Mouse (Mus musculus): ENCODE data around the gene Olfr60. TPM values are rescaled to one million over a fixed set of nuclear protein-coding genes. Genes with fewer than 3 reads are reported as not detected.

Gene Olfr60
- 0.38 and 0.75 TPM in 2 replicates for polyA plus RNA-seq (2012; rRNA removed)

DNA sequence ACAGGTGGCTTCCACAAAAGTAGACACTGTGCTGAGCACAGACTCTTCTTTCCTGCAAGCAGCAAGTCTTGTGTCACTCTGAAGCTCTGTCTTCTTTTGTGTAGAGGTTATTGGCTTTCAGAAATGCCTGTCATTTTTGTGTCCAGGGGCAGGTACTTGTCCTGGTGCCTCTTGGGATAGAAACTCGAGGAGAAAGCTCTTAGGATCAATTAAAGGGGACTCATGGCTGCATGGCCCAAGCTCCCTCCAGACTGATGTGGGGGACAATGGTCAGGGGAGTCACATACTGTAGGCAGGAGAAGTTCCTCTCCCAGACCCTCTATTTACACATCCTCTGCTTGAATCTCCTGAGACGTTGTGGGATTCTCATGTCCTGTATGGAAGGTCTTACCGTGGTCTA is at the start of gene Olfr60:
Olfr60 (minus strand) TSS at position 101 of the 400 bp plus-strand sequence.
- H3K4me1 ChIP-seq (replicated peaks; ENCODE audit: control insufficient read depth, insufficient read depth, low read length), result no peaks in the 10 kb centered on the region
- no peak for DNase-seq
- H3K27me3 ChIP-seq (ENCODE audit: control insufficient read depth, insufficient read depth, low read length), result no peaks in the 10 kb centered on the region
- no peaks in the 10 kb centered on the region for H3K36me3 ChIP-seq (ENCODE audit: control insufficient read depth, insufficient read depth, low read length)
- H3K4me3 ChIP-seq (ENCODE audit: control insufficient read depth, insufficient read depth, low read length), result no peak within 1 kb of the TSS
- H3K27ac ChIP-seq (ENCODE audit: control insufficient read depth, insufficient read depth, low read length), result no peak within 1 kb of the TSS
- WGBS, result 74% methylated on average over 3 of the region's 3 CpGs
- TF ChIP-seq POLR2A (IDR thresholded peaks at IDR 0.05; ENCODE audit: control insufficient read depth, extremely low read depth, insufficient read depth, low read length, poor library complexity) (no peak), CTCF (IDR thresholded peaks at IDR 0.05; ENCODE audit: borderline replicate concordance, control insufficient read depth, extremely low read depth, insufficient read depth, low read length, poor library complexity) (no peak)

DNA sequence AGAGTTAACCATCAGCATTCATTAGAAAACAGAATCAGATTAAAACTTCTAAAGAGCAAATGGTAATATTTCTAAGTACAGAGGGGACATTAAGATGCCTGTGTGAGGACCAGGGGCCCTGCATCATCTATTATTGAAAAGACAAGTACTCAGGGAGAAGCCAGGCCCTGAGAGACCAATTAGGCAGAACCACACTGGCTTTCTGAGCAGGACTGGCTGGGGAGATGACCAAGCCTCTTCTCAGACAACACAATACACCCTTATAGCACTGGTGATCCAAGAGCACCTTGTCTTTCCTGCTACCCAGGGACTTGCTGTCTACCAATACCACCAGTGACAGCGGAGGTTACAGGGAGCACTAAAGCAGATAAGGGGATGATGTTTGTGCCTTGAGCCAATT is 41.3 kb upstream of the Olfr60 start, which contains the start of gene Olfr531:
Olfr531 (minus strand) TSS at position 101 of the 400 bp plus-strand sequence.
- Histone ChIP-seq H3K27me3 (ENCODE audit: control insufficient read depth, insufficient read depth, low read length) (no peaks in the 10 kb centered on the region), H3K36me3 (ENCODE audit: control insufficient read depth, insufficient read depth, low read length) (no peaks in the 10 kb centered on the region), H3K27ac (ENCODE audit: control insufficient read depth, insufficient read depth, low read length) (no peak within 1 kb of the TSS), H3K4me1 (replicated peaks; ENCODE audit: control insufficient read depth, insufficient read depth, low read length) (no peaks in the 10 kb centered on the region), H3K4me3 (ENCODE audit: control insufficient read depth, insufficient read depth, low read length) (no peak within 1 kb of the TSS)
- TF ChIP-seq CTCF (IDR thresholded peaks at IDR 0.05; ENCODE audit: borderline replicate concordance, control insufficient read depth, extremely low read depth, insufficient read depth, low read length, poor library complexity) (no peak), POLR2A (IDR thresholded peaks at IDR 0.05; ENCODE audit: control insufficient read depth, extremely low read depth, insufficient read depth, low read length, poor library complexity) (no peak)
- no peak for DNase-seq
- 97% methylated on average over 1 of the region's 1 CpGs for WGBS

DNA sequence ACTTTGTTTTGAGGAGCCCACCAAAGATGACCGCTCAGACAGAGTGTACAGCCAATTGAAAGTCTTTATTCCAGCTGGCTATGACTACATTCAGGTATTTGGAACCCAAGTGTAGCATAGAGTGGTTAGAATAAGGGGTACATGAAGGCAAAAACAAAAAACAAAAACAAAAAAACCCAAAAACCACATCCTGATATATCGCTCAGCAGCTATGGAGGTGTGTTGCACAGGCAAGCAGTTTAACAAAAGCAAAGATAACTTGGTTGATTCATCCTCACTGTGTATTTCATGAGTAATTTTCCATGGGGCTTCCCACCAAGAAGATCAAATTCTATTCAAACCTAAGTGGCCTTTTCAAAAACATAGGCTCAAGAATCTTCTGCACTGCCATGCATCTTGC is 15.4 kb upstream of the Olfr60 start:
- Histone ChIP-seq H3K36me3 (ENCODE audit: control insufficient read depth, insufficient read depth, low read length) (no peaks in the 10 kb centered on the region), H3K27ac (ENCODE audit: control insufficient read depth, insufficient read depth, low read length) (no peak overlapping the region; the same call in 1 of the 2 replicates), H3K4me1 (replicated peaks; ENCODE audit: control insufficient read depth, insufficient read depth, low read length) (peaks cover 18% of the 10 kb centered on the region), H3K27me3 (ENCODE audit: control insufficient read depth, insufficient read depth, low read length) (no peaks in the 10 kb centered on the region), H3K4me3 (ENCODE audit: control insufficient read depth, insufficient read depth, low read length) (no peak overlapping the region)
- no peak for DNase-seq
- no peak for TF ChIP-seq CTCF (IDR thresholded peaks at IDR 0.05; ENCODE audit: borderline replicate concordance, control insufficient read depth, extremely low read depth, insufficient read depth, low read length, poor library complexity)
- TF ChIP-seq POLR2A (IDR thresholded peaks at IDR 0.05; ENCODE audit: control insufficient read depth, extremely low read depth, insufficient read depth, low read length, poor library complexity), result no peak
- WGBS, result 47% methylated on average over 2 of the region's 2 CpGs

DNA sequence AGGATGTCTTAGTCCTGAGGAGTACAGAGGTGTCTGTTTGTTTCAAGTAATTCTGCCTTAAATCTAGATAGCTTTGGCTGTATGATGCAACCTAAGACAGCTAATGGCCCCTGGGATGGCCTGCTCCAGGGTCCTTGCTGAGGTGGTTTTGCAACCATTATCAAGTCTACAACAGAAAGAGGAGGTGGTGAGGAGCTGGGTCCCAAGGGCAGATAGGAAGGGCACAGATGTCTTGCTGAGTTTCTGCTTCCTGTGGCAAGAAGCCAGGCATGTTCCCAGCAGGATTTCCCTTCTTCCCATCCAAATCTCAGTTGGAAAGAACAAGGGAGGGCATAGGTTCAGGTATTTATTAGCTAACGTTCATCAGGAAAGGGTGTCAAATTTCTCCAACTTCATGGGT is 14.8 kb upstream of the Olfr60 start, which contains the start of gene Olfr530:
Olfr530 (minus strand) TSS at position 101 of the 400 bp plus-strand sequence.
- DNase-seq, result no peak
- TF ChIP-seq CTCF (IDR thresholded peaks at IDR 0.05; ENCODE audit: borderline replicate concordance, control insufficient read depth, extremely low read depth, insufficient read depth, low read length, poor library complexity) (no peak), POLR2A (IDR thresholded peaks at IDR 0.05; ENCODE audit: control insufficient read depth, extremely low read depth, insufficient read depth, low read length, poor library complexity) (no peak)
- WGBS, result 97% methylated on average over 1 of the region's 1 CpGs

DNA sequence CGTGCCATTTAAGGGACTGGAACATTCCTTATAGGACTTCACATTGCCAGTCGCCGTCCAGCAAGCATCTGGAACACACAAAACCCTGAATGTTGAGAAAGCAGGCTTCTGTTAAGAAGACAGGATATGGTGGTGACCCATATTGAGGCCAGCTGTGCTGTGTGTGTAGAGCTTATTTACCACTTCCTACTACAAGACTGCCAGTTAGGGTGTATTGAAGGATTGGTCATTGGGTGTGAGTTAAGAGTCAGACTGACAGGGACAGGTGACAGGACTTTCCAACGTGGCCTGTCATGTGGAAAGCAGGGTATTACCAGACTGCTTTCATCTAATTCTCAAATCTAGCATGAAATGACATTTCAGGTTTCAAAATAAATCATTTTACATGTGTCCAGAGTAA is 12.8 kb upstream of the Olfr60 start:
- WGBS, result 24% methylated on average over 4 of the region's 4 CpGs
- H3K27ac ChIP-seq (ENCODE audit: control insufficient read depth, insufficient read depth, low read length), result peak overlapping the region; percentile 66

More for the DNA sequence above, 14.8 kb upstream of the Olfr60 start, which contains the start of gene Olfr530:
- Histone ChIP-seq H3K27ac (ENCODE audit: control insufficient read depth, insufficient read depth, low read length) (peak within 1 kb of the TSS; percentile 61), H3K4me1 (replicated peaks; ENCODE audit: control insufficient read depth, insufficient read depth, low read length) (peaks cover 18% of the 10 kb centered on the region), H3K4me3 (ENCODE audit: control insufficient read depth, insufficient read depth, low read length) (no peak within 1 kb of the TSS), H3K36me3 (ENCODE audit: control insufficient read depth, insufficient read depth, low read length) (no peaks in the 10 kb centered on the region), H3K27me3 (ENCODE audit: control insufficient read depth, insufficient read depth, low read length) (no peaks in the 10 kb centered on the region)

DNA sequence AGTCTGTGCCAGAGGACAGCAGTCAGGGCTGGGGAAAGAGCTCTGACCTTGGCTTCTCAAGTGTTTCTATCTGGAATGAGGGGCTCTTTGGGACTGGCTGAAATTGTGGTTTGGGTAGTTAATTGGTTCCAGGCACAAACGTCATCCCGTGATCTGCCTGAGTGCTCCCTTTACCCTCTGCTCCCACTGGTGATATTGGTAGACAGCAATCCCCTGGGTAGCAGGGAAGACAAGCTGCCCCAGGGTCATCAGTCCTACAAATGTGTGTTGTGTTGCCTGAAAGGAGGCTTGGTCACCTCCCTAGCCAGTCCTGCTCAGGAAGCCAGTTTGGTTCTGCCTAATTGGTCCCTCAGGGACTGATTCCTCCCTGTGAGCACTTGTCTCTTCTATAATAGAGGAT is 27.8 kb downstream of the Olfr60 start, which contains the start of gene Olfr527:
Olfr527 (plus strand) TSS at position 301 of the 400 bp plus-strand sequence.
- H3K4me3 ChIP-seq (ENCODE audit: control insufficient read depth, insufficient read depth, low read length), result no peak within 1 kb of the TSS
- 100% methylated on average over 2 of the region's 2 CpGs for WGBS
- no peaks in the 10 kb centered on the region for H3K27me3 ChIP-seq (ENCODE audit: control insufficient read depth, insufficient read depth, low read length)
- TF ChIP-seq POLR2A (IDR thresholded peaks at IDR 0.05; ENCODE audit: control insufficient read depth, extremely low read depth, insufficient read depth, low read length, poor library complexity) (no peak), CTCF (IDR thresholded peaks at IDR 0.05; ENCODE audit: borderline replicate concordance, control insufficient read depth, extremely low read depth, insufficient read depth, low read length, poor library complexity) (no peak)
- DNase-seq, result no peak
- H3K4me1 ChIP-seq (replicated peaks; ENCODE audit: control insufficient read depth, insufficient read depth, low read length), result no peaks in the 10 kb centered on the region
- no peak within 1 kb of the TSS for H3K27ac ChIP-seq (ENCODE audit: control insufficient read depth, insufficient read depth, low read length)
- no peaks in the 10 kb centered on the region for H3K36me3 ChIP-seq (ENCODE audit: control insufficient read depth, insufficient read depth, low read length)

More for the DNA sequence above, 12.8 kb upstream of the Olfr60 start:
- no peak for TF ChIP-seq POLR2A (IDR thresholded peaks at IDR 0.05; ENCODE audit: control insufficient read depth, extremely low read depth, insufficient read depth, low read length, poor library complexity)
- DNase-seq, result peak; percentile 18
- H3K4me1 ChIP-seq (replicated peaks; ENCODE audit: control insufficient read depth, insufficient read depth, low read length), result peaks cover 18% of the 10 kb centered on the region
- no peak overlapping the region for H3K4me3 ChIP-seq (ENCODE audit: control insufficient read depth, insufficient read depth, low read length)
- no peaks in the 10 kb centered on the region for H3K27me3 ChIP-seq (ENCODE audit: control insufficient read depth, insufficient read depth, low read length)
- no peaks in the 10 kb centered on the region for H3K36me3 ChIP-seq (ENCODE audit: control insufficient read depth, insufficient read depth, low read length)

All from thymus, adult 2 months (tissue).